In the genomic region with DNA sequence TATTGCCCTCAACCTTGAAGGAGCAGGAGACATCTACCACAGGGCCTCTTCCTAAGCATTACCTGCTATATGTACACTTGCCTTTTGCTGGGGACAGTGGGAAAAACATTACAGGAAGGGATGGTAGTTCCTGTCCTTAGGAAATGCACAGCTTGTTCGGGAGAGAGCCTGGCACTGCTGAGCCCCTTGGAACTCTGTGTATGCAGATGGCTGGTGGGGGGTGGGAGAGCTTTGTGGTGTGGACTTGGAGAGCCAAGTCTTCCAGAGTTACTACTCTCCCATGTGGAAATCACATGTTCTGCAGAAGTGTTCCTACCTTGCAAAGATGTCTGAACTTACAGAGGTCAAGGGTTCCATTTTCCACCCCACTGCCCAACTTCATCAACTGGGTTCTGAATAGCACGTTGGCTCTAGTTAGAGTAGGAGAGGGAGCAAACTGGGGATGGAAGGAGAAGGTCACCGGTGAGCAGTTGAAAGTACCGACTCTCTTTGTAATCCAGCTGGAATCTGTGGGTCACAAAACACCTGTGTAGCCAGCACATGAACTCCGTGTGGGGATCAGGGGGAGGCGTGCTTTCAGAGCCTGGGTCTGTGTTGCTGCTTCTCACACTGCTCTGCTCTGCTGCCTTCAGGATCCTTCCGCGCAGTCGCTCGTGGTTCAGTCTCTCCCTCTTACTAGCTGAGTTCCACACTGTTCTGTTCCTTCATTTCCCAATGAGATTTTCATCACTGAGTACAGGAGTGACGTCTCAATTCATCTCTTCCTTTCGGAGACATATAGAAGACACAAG, we compare ENCODE assay signal across 17 mouse cellular contexts.
DNase-seq lines count a peak whose midpoint lies in the region; ATAC-seq and TF ChIP-seq lines count a peak whose summit lies in the region.
"Had no signal": no experiment of that assay in that cellular context is flagged by ENCODE, and none has a peak within 500 bp of the region (broad histone marks: within the 10 kb centered on the region; RNA-seq: fewer than 3 reads in every experiment).

No protein-coding gene starts in this region.

- no peaks in the 10 kb centered on the region for H3K9me3 ChIP-seq in forebrain, postnatal 0 days (ENCODE audit: low read length)
- no peaks in the 10 kb centered on the region for H3K9me3 ChIP-seq in forebrain, embryonic 13.5 days (replicated peaks)
- no peaks in the 10 kb centered on the region for H3K9me3 ChIP-seq in lung, embryonic 14.5 days (ENCODE audit: low read depth, low read length)
- H3K9me3 ChIP-seq in lung, postnatal 0 days (ENCODE audit: low read length), result no peaks in the 10 kb centered on the region
- no peaks in the 10 kb centered on the region for H3K9me3 ChIP-seq in intestine, postnatal 0 days (ENCODE audit: control insufficient read depth)
- H3K9me3 ChIP-seq: G1E; heart, embryonic 13.5 days; liver, embryonic 12.5 days had no signal

- no peak overlapping the region for H3K4me2 ChIP-seq in forebrain, postnatal 0 days (ENCODE audit: low read depth)
- H3K4me2 ChIP-seq in forebrain, embryonic 13.5 days, result no peak overlapping the region
- H3K4me2 ChIP-seq in lung, embryonic 14.5 days, result no peak overlapping the region
- H3K4me2 ChIP-seq in lung, postnatal 0 days (replicated peaks; ENCODE audit: low read depth, low read length), result no peak overlapping the region
- H3K4me2 ChIP-seq in intestine, postnatal 0 days (replicated peaks; ENCODE audit: low read depth), result no peak overlapping the region
- H3K4me2 ChIP-seq: liver, embryonic 12.5 days had no signal

- DNase-seq in forebrain, postnatal 0 days, result peak; percentile 37
- DNase-seq in lung, embryonic 14.5 days, result no peak
- DNase-seq in lung, postnatal 0 days (ENCODE audit: low spot score), result no peak
- peak; percentile 37 for DNase-seq in brain, embryonic 14.5 days (ENCODE audit: low read depth)
- peak; percentile 59 to 70 for DNase-seq in cerebellum, postnatal 25 days
- DNase-seq: heart, postnatal 36 days; kidney, adult 11 months; lung, postnatal 10 days; midbrain, embryonic 14.5 days; right cerebral cortex, postnatal 4 days had no signal

- peaks cover 26% of the 10 kb centered on the region for H3K4me1 ChIP-seq in forebrain, postnatal 0 days (ENCODE audit: insufficient read depth)
- H3K4me1 ChIP-seq in forebrain, embryonic 13.5 days, result peaks cover 27% of the 10 kb centered on the region
- H3K4me1 ChIP-seq in lung, embryonic 14.5 days (ENCODE audit: insufficient read depth), result peaks cover 31% of the 10 kb centered on the region
- H3K4me1 ChIP-seq in lung, postnatal 0 days (ENCODE audit: insufficient read depth, low read depth, low read length), result peaks cover 19% of the 10 kb centered on the region
- no peaks in the 10 kb centered on the region for H3K4me1 ChIP-seq in intestine, postnatal 0 days (replicated peaks; ENCODE audit: control insufficient read depth, insufficient read depth, low read length)

- H3K27ac ChIP-seq in forebrain, postnatal 0 days (ENCODE audit: low read depth, low read length), result peak overlapping the region; percentile 40
- H3K27ac ChIP-seq in forebrain, embryonic 13.5 days, result no peak overlapping the region
- peak overlapping the region; percentile 87; the same call in 1 of the 2 replicates for H3K27ac ChIP-seq in lung, embryonic 14.5 days (ENCODE audit: low read depth)
- H3K27ac ChIP-seq in lung, postnatal 0 days (ENCODE audit: low read length), result no peak overlapping the region
- no peak overlapping the region for H3K27ac ChIP-seq in intestine, postnatal 0 days (ENCODE audit: low read depth, low read length)
- H3K27ac ChIP-seq: liver, embryonic 12.5 days had no signal

- no peak overlapping the region for H3K9ac ChIP-seq in forebrain, postnatal 0 days
- no peak overlapping the region for H3K9ac ChIP-seq in forebrain, embryonic 13.5 days
- H3K9ac ChIP-seq in lung, embryonic 14.5 days, result no peak overlapping the region
- H3K9ac ChIP-seq in lung, postnatal 0 days (replicated peaks; ENCODE audit: low read depth), result no peak overlapping the region
- no peak overlapping the region for H3K9ac ChIP-seq in intestine, postnatal 0 days (ENCODE audit: low read depth, low read length)
- H3K9ac ChIP-seq: heart, embryonic 13.5 days; liver, embryonic 12.5 days had no signal

- no peak for TF ChIP-seq CTCF in forebrain, postnatal 0 days (IDR thresholded peaks at IDR 0.05; ENCODE audit: low read depth)
- no peak for TF ChIP-seq CTCF in lung, embryonic 14.5 days (IDR thresholded peaks at IDR 0.05; ENCODE audit: low read depth)
- no peak for TF ChIP-seq CTCF in lung, postnatal 0 days (IDR thresholded peaks at IDR 0.05)
- TF ChIP-seq CTCF in brain, embryonic 14.5 days (IDR thresholded peaks at IDR 0.05; ENCODE audit: borderline replicate concordance, extremely low read depth, insufficient read depth, insufficient read length), result no peak
- no peak for TF ChIP-seq CTCF in intestine, postnatal 0 days (IDR thresholded peaks at IDR 0.05; ENCODE audit: low read depth)

- no peak for TF ChIP-seq POLR2A in brain, embryonic 14.5 days (IDR thresholded peaks at IDR 0.05; ENCODE audit: borderline replicate concordance, extremely low read depth, insufficient read depth, insufficient read length, poor library complexity, severe bottlenecking)

- H3K4me3 ChIP-seq in forebrain, postnatal 0 days (ENCODE audit: low read depth, low read length), result no peak overlapping the region
- H3K4me3 ChIP-seq in forebrain, embryonic 13.5 days, result no peak overlapping the region
- no peak overlapping the region for H3K4me3 ChIP-seq in lung, embryonic 14.5 days (ENCODE audit: low read depth, low read length)
- H3K4me3 ChIP-seq in lung, postnatal 0 days (ENCODE audit: low read depth, low read length), result no peak overlapping the region
- no peak overlapping the region for H3K4me3 ChIP-seq in intestine, postnatal 0 days (ENCODE audit: low read depth, low read length)
- H3K4me3 ChIP-seq: heart, embryonic 13.5 days; liver, embryonic 12.5 days; myocyte had no signal

- H3K36me3 ChIP-seq in forebrain, postnatal 0 days (ENCODE audit: insufficient read depth), result no peaks in the 10 kb centered on the region
- no peaks in the 10 kb centered on the region for H3K36me3 ChIP-seq in forebrain, embryonic 13.5 days (ENCODE audit: poor library complexity, severe bottlenecking)
- H3K36me3 ChIP-seq in lung, embryonic 14.5 days (ENCODE audit: insufficient read depth), result no peaks in the 10 kb centered on the region
- no peaks in the 10 kb centered on the region for H3K36me3 ChIP-seq in lung, postnatal 0 days (ENCODE audit: insufficient read depth, low read length)
- H3K36me3 ChIP-seq in intestine, postnatal 0 days (ENCODE audit: control insufficient read depth, insufficient read depth), result no peaks in the 10 kb centered on the region
- H3K36me3 ChIP-seq: G1E; heart, embryonic 13.5 days; liver, embryonic 12.5 days had no signal

- 81% methylated on average over 12 of the region's 12 CpGs for WGBS in forebrain, postnatal 0 days
- WGBS in forebrain, embryonic 13.5 days, result 84% methylated on average over 12 of the region's 12 CpGs
- 81% methylated on average over 12 of the region's 12 CpGs for WGBS in lung, embryonic 14.5 days
- 87% methylated on average over 12 of the region's 12 CpGs for WGBS in lung, postnatal 0 days
- WGBS in intestine, postnatal 0 days, result 89% methylated on average over 12 of the region's 12 CpGs

- peak; percentile 42 for ATAC-seq in forebrain, postnatal 0 days
- no peak for ATAC-seq in forebrain, embryonic 13.5 days
- no peak for ATAC-seq in lung, embryonic 14.5 days (ENCODE audit: insufficient read depth)
- ATAC-seq in lung, postnatal 0 days, result no peak
- ATAC-seq in intestine, postnatal 0 days, result no peak
- ATAC-seq: hindbrain, embryonic 16.5 days; liver, embryonic 12.5 days had no signal

- no peak for TF ChIP-seq EP300 in lung, postnatal 0 days (IDR thresholded peaks at IDR 0.05)

- no peaks in the 10 kb centered on the region for H3K27me3 ChIP-seq in forebrain, postnatal 0 days (ENCODE audit: insufficient read depth, low read length)
- H3K27me3 ChIP-seq in forebrain, embryonic 13.5 days, result no peaks in the 10 kb centered on the region
- no peaks in the 10 kb centered on the region for H3K27me3 ChIP-seq in lung, embryonic 14.5 days (ENCODE audit: insufficient read depth, low read length)
- H3K27me3 ChIP-seq in lung, postnatal 0 days (replicated peaks; ENCODE audit: insufficient read depth, low read length), result no peaks in the 10 kb centered on the region
- H3K27me3 ChIP-seq in intestine, postnatal 0 days (replicated peaks; ENCODE audit: control insufficient read depth, insufficient read depth, low read length), result no peaks in the 10 kb centered on the region
- H3K27me3 ChIP-seq: heart, embryonic 13.5 days; liver, embryonic 12.5 days had no signal

Comparison
In these comparisons a context has a peak if more than half of its experiments do, and no peak if none do; other contexts are left out.
1. H3K27ac ChIP-seq: peak in forebrain, postnatal 0 days (single experiment) and lung, embryonic 14.5 days (single experiment); none in forebrain, embryonic 13.5 days (single experiment), lung, postnatal 0 days (single experiment) and intestine, postnatal 0 days (single experiment).
2. DNase-seq: peak in forebrain, postnatal 0 days (single experiment), brain, embryonic 14.5 days (single experiment) and cerebellum, postnatal 25 days (2 of 2); none in lung, embryonic 14.5 days (single experiment) and lung, postnatal 0 days (single experiment).